Mouse (Mus musculus): ENCODE results near the gene Fignl2. TPM values are rescaled to one million over a fixed set of nuclear protein-coding genes. Genes with fewer than 3 reads are reported as not detected.

Gene Fignl2
- total RNA-seq, 2 experiments from 2014 or later = 0.54 to 0.74 TPM

DNA sequence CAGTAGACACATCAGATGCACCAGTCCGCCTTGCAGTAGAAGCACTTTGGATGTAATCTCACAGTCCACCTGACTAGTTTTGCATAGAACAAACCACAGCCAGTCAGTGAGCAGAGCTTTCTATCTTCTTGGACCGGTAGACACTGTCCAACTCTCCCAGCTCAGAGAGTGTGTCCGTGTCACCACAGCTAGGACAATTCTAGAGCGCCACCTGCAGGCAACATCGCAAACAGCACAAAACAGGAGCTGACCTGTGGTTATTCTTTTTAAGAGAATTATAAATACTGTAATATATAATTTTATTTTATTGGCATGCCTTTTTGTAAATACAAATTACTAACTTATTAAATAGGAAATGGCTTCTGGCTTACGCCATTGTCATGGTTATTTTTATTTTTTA is 35.8 kb downstream of the Fignl2 start:
- intact Hi-C loops (cut with DNase I) = no loop called here

DNA sequence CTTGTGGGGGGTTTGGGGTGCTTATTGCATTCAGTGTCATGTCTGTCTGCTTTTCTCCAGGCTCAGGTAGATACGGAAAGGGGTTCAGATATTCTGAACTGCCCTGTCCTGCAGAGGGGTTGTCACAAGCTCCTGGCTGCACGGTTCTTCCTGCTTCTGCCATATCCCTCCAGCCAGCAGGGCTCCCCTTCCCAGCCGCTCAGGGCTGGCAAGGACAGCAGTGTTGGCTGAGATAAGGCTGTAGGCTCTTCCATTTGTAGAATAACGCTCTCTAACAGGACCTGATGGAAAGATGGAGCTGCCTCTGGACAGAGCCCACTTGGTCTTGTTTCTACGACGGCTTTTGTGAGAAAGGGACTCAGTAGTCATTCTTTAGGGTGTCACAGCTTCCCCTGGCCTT is 36.4 kb downstream of the Fignl2 start:
- DNase-seq = no peak
- intact Hi-C loops (cut with DNase I) = no loop called here

More for the DNA sequence above, 35.8 kb downstream of the Fignl2 start:
- peak; percentile 24 to 51 for DNase-seq

DNA sequence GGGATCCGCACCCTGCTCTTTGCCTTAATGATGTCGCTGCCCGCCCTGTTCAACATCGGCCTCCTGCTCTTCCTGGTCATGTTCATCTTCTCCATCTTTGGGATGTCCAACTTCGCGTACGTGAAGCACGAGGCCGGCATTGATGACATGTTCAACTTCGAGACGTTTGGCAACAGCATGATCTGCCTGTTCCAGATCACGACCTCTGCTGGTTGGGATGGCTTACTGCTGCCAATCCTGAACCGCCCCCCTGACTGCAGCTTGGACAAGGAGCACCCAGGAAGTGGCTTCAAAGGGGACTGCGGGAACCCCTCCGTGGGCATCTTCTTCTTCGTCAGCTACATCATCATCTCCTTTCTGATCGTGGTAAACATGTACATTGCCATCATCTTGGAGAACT is 38.7 kb downstream of the Fignl2 start:
- DNase-seq = no peak
- intact Hi-C loops (cut with DNase I) = loop anchor here (5.0 kb wide), 1 partner anchor 282 kb away; no protein-coding TSS in a partner anchor

DNA sequence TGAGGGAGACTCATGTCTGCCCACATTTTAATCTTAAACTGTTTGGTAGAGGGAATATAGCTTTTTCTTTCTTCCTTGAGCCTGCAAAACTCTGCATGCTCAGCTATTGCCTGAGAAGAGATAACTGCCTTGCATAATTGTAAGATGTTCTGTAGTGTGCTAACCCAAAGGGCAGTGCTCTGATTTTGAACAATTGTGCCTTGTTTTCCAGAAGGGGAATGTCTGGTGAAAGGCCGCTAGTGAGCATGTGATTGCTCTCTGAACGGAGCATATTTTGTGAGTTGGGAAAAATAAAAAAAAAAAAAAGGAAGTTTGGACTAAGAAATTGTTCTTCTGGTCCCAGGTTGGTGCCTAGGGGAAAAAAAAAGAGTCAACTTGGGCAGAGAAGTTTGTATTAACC is 49.4 kb downstream of the Fignl2 start:
- no peak for DNase-seq

DNA sequence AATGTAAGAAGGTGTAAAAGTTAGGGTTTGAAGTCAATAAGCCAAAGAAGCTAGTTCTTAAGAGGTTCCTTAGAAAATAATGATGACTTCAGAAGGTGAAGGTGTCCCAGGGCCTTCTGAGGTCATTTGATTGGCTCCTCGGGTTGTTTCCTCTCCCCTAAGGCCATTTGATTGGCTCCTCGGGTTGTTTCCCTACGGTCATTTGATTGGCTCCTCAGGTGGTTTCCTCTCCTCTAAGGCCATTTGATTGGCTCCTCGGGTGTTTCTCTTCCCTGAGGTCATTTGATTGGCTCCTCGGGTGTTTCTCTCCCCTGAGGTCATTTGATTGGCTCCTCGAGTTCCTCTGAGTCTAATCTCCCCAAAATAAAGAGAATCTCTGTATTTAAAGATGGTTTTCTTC is 67.0 kb downstream of the Fignl2 start:
- DNase-seq = no peak
- intact Hi-C loops (cut with DNase I) = no loop called here

More for the DNA sequence above, 49.4 kb downstream of the Fignl2 start:
- intact Hi-C loops (cut with DNase I) = no loop called here

DNA sequence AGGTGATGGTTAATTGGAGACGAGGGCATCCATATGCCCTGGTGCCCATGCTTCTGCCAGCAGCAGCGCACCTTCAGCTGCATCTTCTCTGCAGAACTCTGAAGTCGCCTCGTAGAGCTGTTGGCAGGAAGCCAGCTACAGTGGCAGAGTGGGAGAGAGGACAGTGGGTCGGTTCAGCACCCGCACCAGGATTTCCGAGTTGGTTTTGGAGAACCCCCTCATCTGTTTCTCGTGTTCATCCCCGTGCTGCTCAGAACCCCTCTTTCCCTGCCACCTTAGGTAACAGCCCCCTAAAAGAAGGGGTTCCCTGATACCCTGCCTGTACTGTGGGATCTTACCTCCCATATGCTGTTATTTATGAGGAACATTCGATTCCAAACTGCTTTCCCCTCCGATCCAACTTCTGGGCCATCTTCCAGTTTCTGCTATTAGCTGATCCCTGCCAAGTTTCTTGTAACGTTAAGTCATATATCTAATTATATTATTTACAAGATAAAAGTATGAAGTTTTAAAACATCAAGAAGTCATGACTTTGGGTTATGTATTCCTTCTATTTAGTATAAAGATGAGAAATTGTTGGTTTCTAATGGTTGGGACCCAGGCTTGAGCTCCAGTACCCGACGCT is 69.9 kb downstream of the Fignl2 start:
- intact Hi-C loops (cut with DNase I) = no loop called here
- no peak for DNase-seq

DNA sequence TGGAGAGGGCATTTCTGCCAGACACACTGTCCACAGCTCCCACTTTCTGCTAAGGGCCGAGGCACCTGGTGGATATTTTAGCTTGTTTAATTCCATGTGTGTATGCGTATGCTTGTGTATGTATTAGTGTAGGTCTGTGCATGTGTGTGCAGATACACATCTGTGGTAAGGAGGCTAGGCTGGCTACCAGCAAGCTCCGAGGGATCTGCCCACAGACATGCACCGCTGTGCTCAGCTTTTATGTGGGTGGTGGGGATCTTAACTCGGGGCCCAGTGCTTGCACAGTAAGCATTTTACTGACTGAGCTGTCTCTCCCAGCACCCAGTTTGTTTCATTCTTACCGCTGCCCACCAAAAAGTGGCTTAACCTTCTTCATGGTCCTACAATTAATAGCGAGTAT is 71.1 kb downstream of the Fignl2 start:
- intact Hi-C loops (cut with DNase I) = no loop called here
- DNase-seq = no peak

DNA sequence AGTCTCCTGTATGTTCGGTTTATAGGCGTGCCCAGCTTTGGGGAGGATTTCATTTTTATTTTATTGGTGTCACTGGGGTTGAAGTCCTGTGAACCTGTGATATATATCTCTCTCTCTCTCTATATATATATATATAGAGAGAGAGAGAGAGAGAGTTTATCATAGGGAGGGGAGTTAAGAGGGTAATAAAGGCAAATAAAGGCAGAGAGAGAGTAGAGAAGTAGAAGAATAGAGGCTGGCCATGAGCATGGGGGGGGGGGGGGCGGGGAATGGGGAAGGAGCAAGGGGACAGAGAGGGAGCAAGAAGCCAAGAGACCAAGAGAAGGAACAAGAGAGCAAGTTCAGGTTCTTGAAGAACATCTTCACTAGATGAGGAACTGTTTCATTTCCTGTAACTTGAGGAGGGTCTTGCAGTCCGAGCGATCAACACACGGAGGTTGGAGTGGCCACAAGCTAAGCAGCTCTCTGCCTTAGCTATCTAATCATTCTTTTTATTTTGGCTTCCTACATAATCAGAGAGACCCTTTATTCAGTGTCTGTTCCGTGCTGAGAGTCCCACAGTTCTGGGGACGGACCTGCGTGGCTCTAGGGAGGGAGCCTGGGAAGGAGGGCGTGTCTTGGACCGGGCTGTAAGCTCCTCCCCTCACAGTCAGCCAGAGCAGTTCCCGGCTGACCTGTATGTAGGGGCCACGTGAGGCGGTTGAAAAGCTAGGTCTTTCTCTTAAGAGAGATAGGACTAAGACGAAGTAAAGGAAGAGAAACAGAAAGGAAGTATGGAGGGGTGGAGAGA is 71.9 kb downstream of the Fignl2 start:
- intact Hi-C loops (cut with DNase I) = no loop called here
- peak; percentile 21 to 24 for DNase-seq

DNA sequence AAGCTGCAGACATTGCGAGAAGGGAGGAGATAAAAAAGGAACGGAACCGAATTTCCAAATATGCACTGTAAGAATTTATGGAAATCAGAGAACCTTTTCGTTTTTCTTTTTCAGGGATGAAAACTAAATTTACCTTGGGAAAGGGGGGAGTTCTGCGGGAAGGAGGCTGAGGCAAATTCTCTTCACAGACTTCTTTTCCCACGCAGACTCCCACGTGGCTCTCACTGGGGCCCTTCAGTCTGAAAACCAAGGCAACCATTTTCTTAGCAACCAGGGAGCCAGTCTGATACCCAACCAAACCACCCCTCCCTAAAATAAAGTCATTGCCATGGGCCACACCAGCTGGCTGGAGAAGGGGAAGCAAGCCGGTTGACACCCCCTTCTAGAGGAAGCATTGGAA is 72.7 kb downstream of the Fignl2 start:
- DNase-seq = no peak
- intact Hi-C loops (cut with DNase I) = no loop called here

DNA sequence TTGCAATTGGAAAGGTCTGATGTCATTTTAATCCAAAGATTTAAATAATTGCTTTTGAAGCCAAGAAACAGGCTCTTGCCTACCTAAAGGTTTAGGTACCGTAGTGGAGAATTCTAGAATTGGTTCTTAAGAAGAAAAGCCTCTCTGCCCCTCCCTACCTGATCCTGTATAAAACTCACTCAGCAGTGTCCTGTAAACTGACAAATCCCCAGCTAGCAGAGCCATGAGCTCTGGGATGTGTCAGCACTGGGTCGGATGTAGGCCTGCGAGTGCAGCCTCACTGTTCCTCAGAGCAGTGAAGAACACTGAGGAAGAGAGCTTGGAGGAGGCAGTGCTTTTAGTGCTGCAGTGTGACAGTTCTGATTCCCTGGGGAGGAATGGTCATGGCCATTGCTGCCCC is 73.8 kb downstream of the Fignl2 start:
- intact Hi-C loops (cut with DNase I) = no loop called here
- DNase-seq = no peak

DNA sequence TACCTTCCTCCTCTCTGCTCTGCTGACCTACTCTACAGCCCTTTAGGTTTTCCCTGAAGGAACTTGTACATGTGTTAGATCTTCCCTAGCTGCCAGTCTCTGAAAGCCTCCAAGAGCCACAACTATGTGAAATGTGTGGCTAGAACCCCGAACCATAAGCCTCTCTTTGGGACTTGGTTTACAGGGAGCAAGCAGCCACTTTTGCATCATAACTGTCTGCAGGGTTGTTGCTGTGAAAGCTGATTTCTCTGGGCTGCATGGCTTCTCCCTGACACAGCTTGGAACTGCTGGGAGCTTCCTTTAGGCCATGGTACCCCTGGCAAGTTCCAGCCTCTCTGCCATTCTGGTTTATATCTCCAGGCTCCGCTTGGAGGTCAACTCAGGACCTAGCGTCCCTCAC is 75.9 kb downstream of the Fignl2 start:
- intact Hi-C loops (cut with DNase I) = no loop called here
- DNase-seq = no peak

DNA sequence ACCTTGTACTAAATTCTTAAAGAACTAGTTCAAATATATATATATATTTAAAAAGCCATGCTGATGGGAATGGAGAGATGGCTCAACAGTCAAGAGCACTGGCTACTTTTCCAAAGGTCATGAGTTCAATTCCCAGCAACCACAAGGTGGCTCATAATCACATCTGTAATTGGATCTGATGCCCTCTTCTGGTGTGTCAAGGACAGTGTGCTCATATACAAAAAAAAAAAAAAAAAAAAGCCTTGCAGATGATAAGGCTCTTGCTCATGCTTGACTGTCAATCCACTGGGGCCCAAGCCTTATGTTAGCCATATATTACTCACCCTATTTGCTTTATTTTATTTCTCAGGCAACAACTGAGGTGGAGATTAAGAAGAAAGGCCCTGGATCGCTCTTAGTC is 76.7 kb downstream of the Fignl2 start:
- intact Hi-C loops (cut with DNase I) = no loop called here
- DNase-seq = no peak

Other genes starting within 250 kb of the Fignl2 start
- under 1 TPM in 1 of 2 experiments, not detected in 1; 0.43 TPM for gene Scn8a, start 208.7 kb downstream of the Fignl2 start, total RNA-seq (2021)
- gene Gm47841, start 31.2 kb downstream of the Fignl2 start, total RNA-seq (2021) = not detected
- not detected for gene Ankrd33, start 37.2 kb upstream of the Fignl2 start, total RNA-seq (2021)
- gene Acvrl1, start 50.0 kb upstream of the Fignl2 start, total RNA-seq (2021) = 1 to 10 TPM; 8.5 to 9.2 TPM
- 10 to 100 TPM; 32.4 to 36.5 TPM for gene Acvr1b, start 95.5 kb upstream of the Fignl2 start, total RNA-seq (2021)
- 1 to 10 TPM; 5.7 to 6.3 TPM for gene Grasp, start 145.6 kb upstream of the Fignl2 start, total RNA-seq (2021)
- gene Nr4a1, start 175.7 kb upstream of the Fignl2 start, total RNA-seq (2021) = 100 to 1,000 TPM; 152 to 202 TPM
- gene Atg101, start 205.7 kb upstream of the Fignl2 start, total RNA-seq (2021) = 10 to 100 TPM; 30.6 to 32.6 TPM
- gene 6030408B16Rik, start 214.6 kb upstream of the Fignl2 start, total RNA-seq (2021) = under 1 TPM; 0.23 to 0.44 TPM

Measured in gastrocnemius, postnatal 36 days (tissue).